Mouse (Mus musculus): ENCODE results near the gene Gm11562. TPM values are rescaled to one million over a fixed set of nuclear protein-coding genes. Genes with fewer than 3 reads are reported as not detected.
"Not testable (repeated sequence)": the region's sequence is repeated elsewhere in the genome, so short reads cannot be mapped to it uniquely, and the experiment has no call there.

The Gm11562 gene
- total RNA-seq (2021), result not detected
- long read RNA-seq, experiment 1, result 0 reads
- long read RNA-seq, experiment 2, result 0 reads

GRCm38 (mm10) chr11:99620335-99620734 is at the start of gene Gm11562:
Gene Gm11562 (minus strand): TSS chr11:99620435.
- no peak for DNase-seq (ENCODE audit: low spot score in 2 of 2)

- no peak for DNase-seq (ENCODE audit: low spot score in 2 of 2)
Measured at GRCm38 (mm10) chr11:99665860-99666259, 45.6 kb upstream of the Gm11562 start, which contains the start of gene Krtap4-6. Gene Krtap4-6 (minus strand): TSS chr11:99665960.

- no peak for DNase-seq (ENCODE audit: low spot score in 2 of 2)
Measured at GRCm38 (mm10) chr11:99662802-99663201, 42.6 kb upstream of the Gm11562 start.

GRCm38 (mm10) chr11:99659256-99659655 is 39.0 kb upstream of the Gm11562 start:
- no peak for DNase-seq (ENCODE audit: low spot score in 2 of 2)

- DNase-seq (ENCODE audit: low spot score in 2 of 2), result not testable (repeated sequence)
Measured at GRCm38 (mm10) chr11:99658467-99659010, 38.3 kb upstream of the Gm11562 start, which contains the start of gene Gm11563. Gene Gm11563 (minus strand): TSS chr11:99658960.

- DNase-seq (ENCODE audit: low spot score in 2 of 2), result no peak
Measured at GRCm38 (mm10) chr11:99657051-99657450, 36.8 kb upstream of the Gm11562 start.

GRCm38 (mm10) chr11:99650136-99650535 is 29.9 kb upstream of the Gm11562 start, which contains the start of gene Gm11555:
Gene Gm11555 (minus strand): TSS chr11:99650236.
- no peak for DNase-seq (ENCODE audit: low spot score in 2 of 2)

- no peak for DNase-seq (ENCODE audit: low spot score in 2 of 2)
Measured at GRCm38 (mm10) chr11:99646444-99646843, 26.2 kb upstream of the Gm11562 start.

GRCm38 (mm10) chr11:99644351-99644750 is 24.1 kb upstream of the Gm11562 start:
- no peak for DNase-seq (ENCODE audit: low spot score in 2 of 2)

- not testable (repeated sequence) for DNase-seq (ENCODE audit: low spot score in 2 of 2)
Measured at GRCm38 (mm10) chr11:99643635-99644139, 23.5 kb upstream of the Gm11562 start, which contains the start of gene Krtap4-7. Gene Krtap4-7 (minus strand): TSS chr11:99644089.

GRCm38 (mm10) chr11:99640926-99641325 is 20.7 kb upstream of the Gm11562 start:
- DNase-seq (ENCODE audit: low spot score in 2 of 2), result no peak

GRCm38 (mm10) chr11:99637086-99637485 is 16.9 kb upstream of the Gm11562 start:
- no peak for DNase-seq (ENCODE audit: low spot score in 2 of 2)

GRCm38 (mm10) chr11:99634653-99635134 is 14.5 kb upstream of the Gm11562 start, which contains the start of gene Krtap4-2:
Gene Krtap4-2 (minus strand): TSS chr11:99635084.
- no peak for DNase-seq (ENCODE audit: low spot score in 2 of 2)

- no peak for DNase-seq (ENCODE audit: low spot score in 2 of 2)
Measured at GRCm38 (mm10) chr11:99633293-99633692, 13.1 kb upstream of the Gm11562 start.

GRCm38 (mm10) chr11:99630890-99631289 is 10.7 kb upstream of the Gm11562 start:
- DNase-seq (ENCODE audit: low spot score in 2 of 2), result no peak

- no peak for DNase-seq (ENCODE audit: low spot score in 2 of 2)
Measured at GRCm38 (mm10) chr11:99628138-99628537, 7.9 kb upstream of the Gm11562 start, which contains the start of gene Krtap4-1. Gene Krtap4-1 (minus strand): TSS chr11:99628238.

- DNase-seq (ENCODE audit: low spot score in 2 of 2), result no peak
Measured at GRCm38 (mm10) chr11:99614796-99615363, 5.4 kb downstream of the Gm11562 start, which contains the start of gene Krtap2-4. Gene Krtap2-4 (minus strand): TSS chr11:99614846.

- not testable (repeated sequence) for DNase-seq (ENCODE audit: low spot score in 2 of 2)
Measured at GRCm38 (mm10) chr11:99610089-99610488, 10.1 kb downstream of the Gm11562 start, which contains the start of gene Gm11937. Gene Gm11937 (minus strand): TSS chr11:99610189.

- no peak for DNase-seq (ENCODE audit: low spot score in 2 of 2)
Measured at GRCm38 (mm10) chr11:99609126-99609525, 11.1 kb downstream of the Gm11562 start.

GRCm38 (mm10) chr11:99603208-99603607 is 17.0 kb downstream of the Gm11562 start, which contains the start of gene Gm11938:
Gene Gm11938 (minus strand): TSS chr11:99603308.
- DNase-seq (ENCODE audit: low spot score in 2 of 2), result not testable (repeated sequence)

GRCm38 (mm10) chr11:99597742-99598141 is 22.5 kb downstream of the Gm11562 start, which contains the start of gene Krtap9-3:
Gene Krtap9-3 (minus strand): TSS chr11:99598105.
- DNase-seq (ENCODE audit: low spot score in 2 of 2), result not testable (repeated sequence)

- DNase-seq (ENCODE audit: low spot score in 2 of 2), result no peak
Measured at GRCm38 (mm10) chr11:99590981-99591380, 29.3 kb downstream of the Gm11562 start, which contains the start of gene Krtap1-3. Gene Krtap1-3 (minus strand): TSS chr11:99591339.

All from adrenal gland, postnatal 4 days (tissue).